Mouse (Mus musculus) kidney, postnatal 36 days (tissue): ENCODE results near the gene Kiss1r.

Experiments used
- DNase-seq, 2 experiments: peaks; one replicate each; pipeline ENCODE4 v3.0.0; 2021 to 2022; ENCODE audit warnings: mixed read lengths in 2 of 2

Gene Kiss1r

GRCm38 (mm10) chr10:79924998-79925784 is 8.4 kb downstream of the Kiss1r start:
- peak; percentile 88 to 97 for DNase-seq

- no peak for DNase-seq
These were observed 9.2 kb downstream of the Kiss1r start for GRCm38 (mm10) chr10:79925785-79926490.

GRCm38 (mm10) chr10:79926491-79927323 is 9.9 kb downstream of the Kiss1r start, which contains the start of gene Arid3a:
Gene Arid3a, plus strand, starts transcription at chr10:79927043.
- DNase-seq: peak; percentile 91 to 93

GRCm38 (mm10) chr10:79927324-79928029 is 10.7 kb downstream of the Kiss1r start:
- peak in 1 of 2 experiments; percentile 72 for DNase-seq

- DNase-seq: peak in 1 of 2 experiments; percentile 53
These were observed 11.4 kb downstream of the Kiss1r start for GRCm38 (mm10) chr10:79928030-79928694.

GRCm38 (mm10) chr10:79928907-79929701 is 12.3 kb downstream of the Kiss1r start:
- no peak for DNase-seq

- no peak for DNase-seq
These were observed 13.4 kb downstream of the Kiss1r start for GRCm38 (mm10) chr10:79929967-79930825.

GRCm38 (mm10) chr10:79930826-79931186 is 14.0 kb downstream of the Kiss1r start:
- DNase-seq: no peak

- DNase-seq: no peak
These were observed 15.0 kb downstream of the Kiss1r start for GRCm38 (mm10) chr10:79931797-79932196.

- DNase-seq: peak in 1 of 2 experiments; percentile 68
These were observed 16.0 kb downstream of the Kiss1r start for GRCm38 (mm10) chr10:79932736-79933135.

GRCm38 (mm10) chr10:79933145-79933679 is 16.4 kb downstream of the Kiss1r start:
- peak; percentile 30 to 60 for DNase-seq

GRCm38 (mm10) chr10:79933861-79934260 is 17.1 kb downstream of the Kiss1r start:
- no peak for DNase-seq

GRCm38 (mm10) chr10:79934272-79934721 is 17.5 kb downstream of the Kiss1r start:
- peak; percentile 91 to 93 for DNase-seq

- DNase-seq: no peak
These were observed 18.2 kb downstream of the Kiss1r start for GRCm38 (mm10) chr10:79934794-79935569.

- DNase-seq: peak; percentile 86 to 91
These were observed 19.6 kb downstream of the Kiss1r start for GRCm38 (mm10) chr10:79936284-79936910.

GRCm38 (mm10) chr10:79936911-79937441 is 20.2 kb downstream of the Kiss1r start:
- peak; percentile 86 to 88 for DNase-seq

GRCm38 (mm10) chr10:79937775-79938526 is 21.2 kb downstream of the Kiss1r start:
- peak; percentile 72 to 73 for DNase-seq
